Mouse (Mus musculus) ES-Bruce4 (cell line): ENCODE data around the gene Tmem135. TPM values are rescaled to one million over a fixed set of nuclear protein-coding genes. Genes with fewer than 3 reads are reported as not detected.

ENCODE experiments used
- H3K27ac ChIP-seq: 2 replicates; pipeline ENCODE4 v1.5.1; 2012; ENCODE audit warnings: low read length, inconsistent platforms; ENCODE audit not compliant: insufficient read depth
- H3K27me3 ChIP-seq: 2 replicates; pipeline ENCODE4 v1.6.1; 2012; ENCODE audit warnings: mild to moderate bottlenecking, low read length, inconsistent platforms; ENCODE audit not compliant: control insufficient read depth, poor library complexity, insufficient read depth, severe bottlenecking
- H3K36me3 ChIP-seq: 2 replicates; pipeline ENCODE4 v1.6.1; 2012; ENCODE audit warnings: inconsistent platforms, mild to moderate bottlenecking, low read length, moderate library complexity; ENCODE audit not compliant: control insufficient read depth, poor library complexity, insufficient read depth, severe bottlenecking
- H3K4me1 ChIP-seq: one replicate; pipeline ENCODE4 v1.8.1; 2011; ENCODE audit warnings: low read length; ENCODE audit not compliant: control insufficient read depth, insufficient read depth
- H3K4me3 ChIP-seq: 2 replicates; pipeline ENCODE4 v1.5.1; 2011; ENCODE audit warnings: low read depth, mild to moderate bottlenecking, low read length
- H3K9ac ChIP-seq: 2 replicates; pipeline ENCODE4 v1.6.1; 2012; ENCODE audit warnings: low read depth, mild to moderate bottlenecking, inconsistent platforms; ENCODE audit not compliant: poor library complexity, severe bottlenecking
- H3K9me3 ChIP-seq: replicated peaks from 2 replicates; pipeline ENCODE4 v1.6.1; 2012; ENCODE audit warnings: mild to moderate bottlenecking, low read length, inconsistent platforms; ENCODE audit not compliant: control insufficient read depth, poor library complexity, insufficient read depth, severe bottlenecking
- CTCF ChIP-seq: IDR thresholded peaks from one replicate; pipeline ENCODE4 v1.8.1; 2011; ENCODE audit warnings: low read depth, low read length
- EP300 ChIP-seq: IDR thresholded peaks from 2 replicates; pipeline ENCODE4 v1.6.1; 2011; ENCODE audit warnings: low read depth, low read length; ENCODE audit not compliant: insufficient read depth
- POLR2A ChIP-seq: IDR thresholded peaks from one replicate; pipeline ENCODE4 v1.8.1; 2011; ENCODE audit warnings: low read length; ENCODE audit not compliant: insufficient read depth
- polyA plus RNA-seq: library from polyadenylated mRNA; stranded (reverse); fragments of >200 nt; gene quantifications from 2 replicates; pipeline ENCODE4 v1.2.4, GENCODE M21; 2011; ENCODE audit warnings: low read depth; ENCODE audit not compliant: missing spikeins, insufficient read depth, insufficient read length

Tmem135 gene
- polyA plus RNA-seq, 1 experiment: 25.7 TPM

DNA sequence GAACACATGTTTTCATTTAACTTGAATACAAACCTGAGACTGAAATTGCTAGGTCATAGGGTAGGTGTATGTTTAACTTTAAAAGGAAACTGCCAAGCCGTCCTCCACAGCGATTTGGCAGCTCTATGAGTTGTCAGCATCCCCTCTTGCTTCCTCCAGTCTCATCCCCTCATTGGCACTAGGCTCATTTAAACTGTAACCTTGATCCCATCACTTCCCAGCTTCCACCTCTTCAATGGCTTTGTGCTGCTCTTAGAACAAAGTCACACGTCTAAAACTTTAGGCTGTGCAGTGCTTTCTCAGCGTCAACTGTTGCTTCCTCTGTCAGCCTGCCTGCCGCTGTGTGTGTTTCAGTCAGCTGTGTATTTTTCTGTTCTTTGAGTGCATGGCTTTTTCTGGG, 23.1 kb upstream of the Tmem135 start:
- H3K9ac ChIP-seq: no peak overlapping the region
- no peaks in the 10 kb centered on the region for H3K9me3 ChIP-seq
- no peak overlapping the region for H3K27ac ChIP-seq
- no peaks in the 10 kb centered on the region for H3K4me1 ChIP-seq
- no peak for TF ChIP-seq EP300
- TF ChIP-seq CTCF: no peak
- no peak for TF ChIP-seq POLR2A
- H3K36me3 ChIP-seq: no peaks in the 10 kb centered on the region
- no peak overlapping the region for H3K4me3 ChIP-seq
- peaks cover 2% of the 10 kb centered on the region; the same call in 1 of the 2 replicates for H3K27me3 ChIP-seq

DNA sequence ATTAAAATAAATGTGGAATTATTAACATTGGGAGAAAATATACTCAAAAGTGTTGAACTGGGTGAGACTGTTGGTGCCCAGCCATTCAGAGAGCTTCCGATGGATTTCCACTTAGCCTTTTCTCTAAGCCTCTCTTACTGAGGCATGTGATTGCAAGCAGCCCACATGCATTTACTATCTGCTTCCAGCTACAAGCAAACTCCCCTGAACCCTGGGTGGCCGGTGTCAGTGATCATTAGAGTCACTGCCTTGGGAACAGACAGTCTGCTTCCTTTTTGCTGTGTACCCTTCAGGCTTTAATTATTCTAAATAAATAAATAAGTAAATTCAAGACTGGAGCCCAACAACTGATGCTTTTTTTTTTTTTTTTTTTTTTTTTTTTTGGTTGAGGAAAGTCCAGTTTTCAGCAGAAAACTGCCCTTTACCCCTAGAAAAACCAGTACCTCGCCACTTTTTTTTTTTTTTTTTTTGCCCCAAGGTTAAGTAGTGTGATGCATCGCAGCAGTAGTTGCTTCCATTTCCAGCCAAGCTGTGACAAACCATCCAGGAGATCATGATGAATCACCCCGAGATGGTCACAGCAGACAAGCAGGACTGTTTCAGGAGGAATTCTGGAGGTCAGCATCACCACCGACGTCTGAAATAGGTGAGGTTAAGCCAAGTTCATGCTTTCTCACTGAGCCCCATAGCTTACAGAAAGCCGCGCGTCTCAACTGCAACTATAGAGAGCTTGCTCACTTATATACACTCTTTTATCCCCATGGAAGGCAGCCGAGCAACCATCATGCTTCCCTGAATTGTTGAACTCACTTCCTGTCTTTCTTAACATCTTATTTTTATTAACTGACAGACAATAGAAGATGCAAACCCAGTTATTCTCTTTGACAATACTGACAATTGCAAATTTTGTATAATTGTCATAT, 22.0 kb upstream of the Tmem135 start:
- no peaks in the 10 kb centered on the region for H3K36me3 ChIP-seq
- H3K4me1 ChIP-seq: no peaks in the 10 kb centered on the region
- H3K27ac ChIP-seq: no peak overlapping the region
- H3K9me3 ChIP-seq: no peaks in the 10 kb centered on the region
- H3K9ac ChIP-seq: no peak overlapping the region
- peaks cover 2% of the 10 kb centered on the region; the same call in 1 of the 2 replicates for H3K27me3 ChIP-seq
- TF ChIP-seq CTCF (no peak), EP300 (no peak), POLR2A (no peak)
- no peak overlapping the region for H3K4me3 ChIP-seq

DNA sequence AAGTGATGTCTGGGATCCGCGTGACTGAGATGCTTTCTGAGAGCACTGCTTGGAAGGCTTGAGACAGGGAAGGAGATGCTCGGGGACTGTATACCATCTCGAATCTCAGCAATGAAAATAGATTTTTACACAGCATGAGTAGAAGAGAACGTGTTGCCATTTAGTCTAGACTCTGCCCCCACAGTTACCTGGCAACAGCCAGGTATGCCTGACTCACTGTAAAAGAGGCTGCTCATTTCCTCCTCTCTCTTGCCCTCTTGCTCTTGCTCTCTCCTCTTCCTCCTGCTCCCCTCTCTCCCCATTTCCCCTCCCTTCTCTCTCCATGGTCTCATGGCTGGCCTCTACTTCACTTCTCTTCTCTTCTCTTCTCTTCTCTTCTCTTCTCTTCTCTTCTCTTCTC, 20.6 kb upstream of the Tmem135 start:
- H3K4me1 ChIP-seq: no peaks in the 10 kb centered on the region
- H3K36me3 ChIP-seq: no peaks in the 10 kb centered on the region
- no peak overlapping the region for H3K27ac ChIP-seq
- TF ChIP-seq EP300 (no peak), CTCF (no peak), POLR2A (no peak)
- no peak overlapping the region for H3K9ac ChIP-seq
- H3K4me3 ChIP-seq: no peak overlapping the region
- H3K9me3 ChIP-seq: no peaks in the 10 kb centered on the region
- H3K27me3 ChIP-seq: peaks cover 2% of the 10 kb centered on the region; the same call in 1 of the 2 replicates

DNA sequence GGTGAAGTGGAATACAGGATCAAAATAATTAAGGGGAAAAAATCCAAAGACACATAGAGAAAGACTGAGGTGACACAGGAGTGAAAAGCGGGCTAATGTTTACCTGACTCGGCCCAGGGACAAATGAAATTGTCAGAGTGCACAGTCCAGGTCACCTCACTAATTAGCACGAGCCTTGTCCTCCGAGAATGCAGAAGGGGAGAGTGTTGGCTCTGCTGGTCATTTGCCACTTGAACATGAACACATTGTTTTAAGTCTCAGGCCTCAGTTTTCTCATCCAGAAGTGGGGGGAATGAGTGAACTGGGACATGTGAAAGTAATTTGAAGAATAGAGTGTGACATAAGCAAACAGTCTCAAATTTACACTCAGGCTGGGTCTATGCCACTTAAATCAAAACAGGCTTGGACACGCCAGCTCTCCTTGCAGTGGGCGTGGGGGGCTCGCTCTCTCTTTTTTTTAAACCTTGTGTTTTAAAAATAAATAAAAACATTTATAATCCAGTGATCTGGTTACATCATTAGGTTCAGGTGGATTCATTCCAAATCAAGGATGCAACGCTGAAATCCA, 19.8 kb upstream of the Tmem135 start:
- Histone ChIP-seq H3K9ac (no peak overlapping the region), H3K9me3 (no peaks in the 10 kb centered on the region), H3K4me3 (no peak overlapping the region), H3K27ac (no peak overlapping the region), H3K4me1 (no peaks in the 10 kb centered on the region), H3K36me3 (no peaks in the 10 kb centered on the region), H3K27me3 (peaks cover 2% of the 10 kb centered on the region; the same call in 1 of the 2 replicates)
- TF ChIP-seq POLR2A (no peak), CTCF (no peak), EP300 (no peak)

DNA sequence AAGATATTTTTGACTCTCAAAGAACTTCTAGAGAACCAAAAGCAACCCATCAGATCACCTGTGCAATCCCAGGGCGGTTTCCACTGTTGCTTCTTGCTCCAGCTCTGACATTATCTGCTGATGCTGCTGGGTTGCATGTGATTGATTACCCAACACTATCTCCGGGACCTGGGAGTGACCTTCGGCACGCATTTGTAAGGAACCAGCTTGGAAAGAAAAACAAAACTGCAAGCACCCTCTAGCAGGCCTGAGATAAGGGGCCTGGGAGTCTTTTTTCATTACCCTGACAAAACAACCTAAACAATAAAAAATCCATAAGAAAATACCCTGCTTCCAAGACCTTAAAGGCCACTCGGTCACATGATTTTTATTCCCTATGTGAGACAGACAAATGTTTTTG, 19.2 kb upstream of the Tmem135 start:
- Histone ChIP-seq H3K36me3 (no peaks in the 10 kb centered on the region), H3K27ac (no peak overlapping the region), H3K27me3 (peaks cover 2% of the 10 kb centered on the region; the same call in 1 of the 2 replicates), H3K4me3 (no peak overlapping the region), H3K9me3 (no peaks in the 10 kb centered on the region), H3K4me1 (no peaks in the 10 kb centered on the region), H3K9ac (no peak overlapping the region)
- TF ChIP-seq CTCF (no peak), POLR2A (no peak), EP300 (no peak)

DNA sequence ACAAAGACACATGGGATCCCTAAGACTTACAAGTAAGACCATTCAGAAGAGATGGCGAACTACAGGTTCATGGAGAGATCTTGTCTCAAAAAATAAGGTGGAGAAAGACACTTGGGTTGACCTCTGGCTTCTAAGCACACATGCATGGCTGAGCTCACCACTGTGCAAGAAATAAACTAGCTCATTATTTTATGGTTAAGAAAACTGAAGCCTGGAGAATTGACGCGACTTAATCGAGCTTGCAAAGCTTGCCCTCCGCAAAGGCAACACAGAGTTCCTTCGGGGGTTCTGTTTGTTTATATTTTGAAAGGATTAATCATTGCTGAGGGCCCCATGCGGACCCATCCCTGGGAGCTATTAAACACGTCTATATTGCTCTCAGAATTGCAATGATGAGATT, 18.6 kb upstream of the Tmem135 start:
- H3K4me3 ChIP-seq: no peak overlapping the region
- no peaks in the 10 kb centered on the region for H3K36me3 ChIP-seq
- peaks cover 2% of the 10 kb centered on the region; the same call in 1 of the 2 replicates for H3K27me3 ChIP-seq
- no peak overlapping the region for H3K9ac ChIP-seq
- TF ChIP-seq EP300: no peak
- TF ChIP-seq CTCF: no peak
- no peak for TF ChIP-seq POLR2A
- H3K9me3 ChIP-seq: no peaks in the 10 kb centered on the region
- no peaks in the 10 kb centered on the region for H3K4me1 ChIP-seq
- H3K27ac ChIP-seq: no peak overlapping the region
